Mouse (Mus musculus): ENCODE results near the gene Sorl1.
"Not testable (repeated sequence)": the region's sequence is repeated elsewhere in the genome, so short reads cannot be mapped to it uniquely, and the experiment has no call there.

Gene Sorl1

DNA sequence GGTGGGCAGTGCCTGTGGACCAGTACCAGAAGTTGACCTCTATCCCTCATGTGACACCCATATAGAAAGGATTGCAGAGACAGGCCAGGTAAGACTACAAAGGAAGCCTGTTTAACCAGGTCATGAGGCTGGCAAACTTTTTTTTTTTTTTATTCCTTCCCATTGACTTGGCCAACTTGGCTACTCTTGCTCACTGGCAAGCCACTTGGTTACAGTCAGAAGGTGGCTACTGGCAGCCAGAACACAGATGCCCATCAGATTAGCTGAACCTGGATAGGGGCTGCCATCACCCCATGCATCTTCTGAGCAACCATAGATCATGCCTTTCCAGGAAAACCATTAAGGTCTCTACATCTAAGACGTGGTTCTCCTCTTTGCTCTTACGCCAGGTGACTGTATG, 31.3 kb downstream of the Sorl1 start:
- no peak for DNase-seq (ENCODE audit: low spot score)

DNA sequence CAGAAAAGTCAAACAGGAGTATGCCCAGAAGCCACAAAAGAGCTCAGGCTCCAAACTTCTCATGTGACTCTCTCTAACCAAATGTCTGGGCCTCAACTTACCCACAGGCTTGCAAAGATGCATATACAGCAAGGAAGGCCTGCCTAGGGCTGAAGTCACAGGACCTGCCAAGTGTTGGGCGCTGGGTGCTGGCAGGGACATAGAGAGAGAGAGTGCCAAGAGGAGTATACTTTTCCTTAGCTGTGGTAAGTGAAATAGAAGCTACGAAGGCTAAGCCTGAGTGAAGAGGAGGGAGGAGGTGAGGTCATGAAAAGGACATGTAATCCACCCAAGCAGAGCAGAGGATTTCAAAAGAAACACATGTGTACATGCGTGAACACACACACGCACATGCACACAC, 32.5 kb downstream of the Sorl1 start:
- no peak for DNase-seq (ENCODE audit: low spot score)

GRCm38 (mm10) chr9:42087921-42088320, 36.2 kb downstream of the Sorl1 start:
- DNase-seq (ENCODE audit: low spot score), result no peak

GRCm38 (mm10) chr9:42085970-42086369, 38.1 kb downstream of the Sorl1 start:
- DNase-seq (ENCODE audit: low spot score), result no peak

DNA sequence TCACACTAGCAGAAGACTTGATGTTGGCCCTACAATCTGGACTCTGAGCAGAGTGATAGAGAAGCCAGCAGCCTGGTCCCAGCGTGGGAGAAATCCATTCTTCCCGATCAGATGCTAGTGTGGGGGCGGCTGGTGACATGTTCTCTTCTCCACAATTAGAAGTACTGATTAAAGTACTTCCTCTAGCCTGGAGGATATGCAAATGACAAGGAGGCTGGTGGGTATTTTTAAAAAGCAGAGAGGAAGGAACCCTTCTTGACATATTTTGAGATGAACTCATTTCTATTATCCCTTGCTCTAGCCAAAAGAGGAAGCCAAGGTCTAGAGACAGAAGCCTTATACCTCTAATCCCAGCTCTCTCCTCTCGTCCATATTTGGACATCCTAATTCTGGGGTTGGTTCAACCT, 40.4 kb downstream of the Sorl1 start:
- DNase-seq (ENCODE audit: low spot score), result no peak

DNA sequence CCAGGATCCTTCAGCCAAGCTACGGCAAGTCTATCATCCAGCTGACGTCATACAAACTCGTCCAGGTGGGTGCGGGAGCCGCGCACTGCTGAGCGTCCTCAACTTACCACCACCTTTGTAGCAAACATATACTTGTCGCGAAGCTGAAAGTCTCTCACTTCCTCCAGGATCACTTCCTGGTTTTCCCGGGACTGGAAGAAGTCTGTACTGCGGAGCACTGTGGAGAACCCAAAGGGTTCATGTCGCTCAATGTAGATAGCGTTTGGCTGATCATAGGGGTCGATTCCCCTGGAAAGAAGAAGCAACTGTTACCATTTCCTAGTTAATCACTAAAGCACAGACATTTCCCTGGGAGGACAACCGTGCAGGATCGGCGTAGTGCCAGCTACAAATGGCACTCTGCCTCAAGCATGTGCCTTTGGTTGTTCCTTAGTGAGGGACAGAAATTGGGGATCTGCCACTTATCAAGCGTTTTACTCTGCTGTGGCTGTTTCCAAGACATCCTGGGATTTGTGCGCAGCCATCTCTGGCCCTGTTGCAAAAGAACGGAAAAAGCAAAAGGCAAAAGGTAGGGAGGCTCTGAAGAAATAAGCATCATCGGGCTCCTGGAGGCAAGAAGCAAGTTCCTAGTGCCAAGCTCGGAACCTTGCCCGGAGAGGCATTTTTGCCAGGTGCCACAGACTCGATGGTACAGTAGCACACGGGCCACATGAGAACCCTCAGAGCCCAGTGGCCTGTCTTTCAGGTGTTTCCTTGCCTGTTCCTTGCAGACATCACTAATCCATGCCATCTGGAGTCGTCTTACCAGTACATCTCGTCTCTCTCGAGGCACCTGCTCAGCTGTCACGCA, 42.2 kb downstream of the Sorl1 start:
- no peak for DNase-seq (ENCODE audit: low spot score)

- no peak for DNase-seq (ENCODE audit: low spot score)
These were observed 43.4 kb downstream of the Sorl1 start for GRCm38 (mm10) chr9:42080671-42081070.

DNA sequence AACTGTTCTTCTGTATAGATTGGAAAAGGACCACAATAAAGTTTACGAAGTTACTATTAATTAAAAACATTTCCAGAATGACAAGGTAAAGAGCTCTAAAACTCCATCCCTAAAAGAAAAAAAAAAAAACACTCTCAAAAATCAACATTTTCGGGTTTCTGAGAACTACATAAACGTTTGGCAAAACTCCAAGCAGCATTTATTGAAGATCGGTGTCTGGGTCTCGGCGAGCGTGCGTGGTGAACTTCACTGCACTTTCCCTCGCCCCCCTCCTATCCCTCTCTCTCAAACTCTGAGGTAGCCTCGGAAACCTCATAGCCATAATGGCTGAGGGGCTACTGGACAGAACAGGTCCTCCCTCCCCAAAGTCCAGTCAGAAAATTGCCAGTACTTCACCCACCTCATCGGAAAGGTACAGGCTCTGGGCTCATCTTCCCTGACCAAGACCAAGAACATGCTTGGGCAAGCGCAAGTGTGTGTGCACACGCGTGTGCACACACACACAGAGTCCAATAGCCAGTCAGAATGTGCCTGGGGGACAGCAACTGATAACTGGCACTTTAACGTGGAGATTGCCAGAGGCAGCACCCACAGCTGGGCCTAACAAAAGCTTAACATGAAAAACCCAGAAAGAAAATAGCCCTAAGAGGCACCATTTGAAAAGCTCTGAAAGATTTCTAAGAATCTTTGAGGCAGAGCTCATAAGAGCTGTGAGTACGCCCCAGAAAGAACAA, 46.8 kb downstream of the Sorl1 start:
- no peak for DNase-seq (ENCODE audit: low spot score)

GRCm38 (mm10) chr9:42076256-42076849, 47.7 kb downstream of the Sorl1 start:
- DNase-seq (ENCODE audit: low spot score), result no peak

DNA sequence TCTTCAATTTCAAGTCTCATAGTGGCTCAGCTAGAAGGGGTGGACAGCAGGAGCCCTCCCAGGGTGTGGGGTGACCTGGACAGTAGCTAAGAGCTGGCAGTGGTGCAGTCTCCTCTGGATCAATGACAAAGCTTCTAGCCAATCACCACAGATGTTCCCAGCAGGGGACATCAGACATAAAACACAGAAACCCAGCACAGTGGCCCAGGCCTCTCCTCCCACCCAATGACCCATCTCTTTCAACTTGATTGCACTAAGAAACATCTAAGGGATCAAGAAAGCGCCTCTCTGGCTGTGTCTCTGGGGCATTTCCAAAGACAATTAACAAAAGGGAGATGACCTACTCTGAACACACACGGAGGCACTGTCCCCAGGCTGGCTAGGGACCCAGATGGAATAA, 48.9 kb downstream of the Sorl1 start:
- DNase-seq (ENCODE audit: low spot score), result no peak

DNA sequence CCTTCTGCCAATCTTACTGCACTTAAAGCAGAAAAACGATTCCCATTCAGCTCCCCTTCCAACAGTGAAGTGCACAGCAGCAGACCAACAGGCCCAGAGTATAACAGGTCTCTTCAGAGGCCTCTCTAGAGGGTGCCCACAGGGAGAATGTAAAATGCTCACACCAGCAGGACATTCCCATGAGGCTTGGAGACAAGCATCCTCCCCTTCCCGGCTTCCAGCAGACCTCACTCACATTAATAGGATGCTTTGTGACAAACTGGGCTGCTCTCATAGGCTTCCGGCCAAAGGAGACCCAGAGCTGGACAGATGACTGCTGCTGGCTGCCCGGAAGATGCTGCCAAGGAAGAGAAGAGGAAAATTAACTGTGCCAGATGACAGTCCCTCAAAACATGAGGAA, 52.1 kb downstream of the Sorl1 start:
- DNase-seq (ENCODE audit: low spot score), result no peak

GRCm38 (mm10) chr9:42070856-42071255, 53.2 kb downstream of the Sorl1 start:
- DNase-seq (ENCODE audit: low spot score), result no peak

DNA sequence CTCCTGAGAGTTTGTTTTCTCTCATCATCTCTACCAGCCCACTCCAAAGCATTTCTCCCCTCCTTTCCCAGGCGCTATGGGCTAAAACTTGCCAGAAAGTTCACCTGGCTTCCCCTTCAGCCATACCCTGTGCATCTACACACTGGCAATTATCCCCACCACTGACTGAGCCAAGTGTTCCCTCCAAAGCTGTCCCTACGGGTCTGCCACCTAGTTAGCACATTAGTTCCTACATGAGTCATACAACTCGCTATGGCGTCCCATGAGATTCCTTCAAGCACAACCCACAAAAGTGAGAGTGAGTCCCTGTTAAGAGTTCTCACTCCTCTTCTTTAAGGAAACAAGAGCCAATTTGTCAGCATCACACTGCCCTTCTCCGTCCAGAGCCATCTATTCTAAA, 54.6 kb downstream of the Sorl1 start:
- no peak for DNase-seq (ENCODE audit: low spot score)

GRCm38 (mm10) chr9:42067950-42068349, 56.1 kb downstream of the Sorl1 start:
- no peak for DNase-seq (ENCODE audit: low spot score)

DNA sequence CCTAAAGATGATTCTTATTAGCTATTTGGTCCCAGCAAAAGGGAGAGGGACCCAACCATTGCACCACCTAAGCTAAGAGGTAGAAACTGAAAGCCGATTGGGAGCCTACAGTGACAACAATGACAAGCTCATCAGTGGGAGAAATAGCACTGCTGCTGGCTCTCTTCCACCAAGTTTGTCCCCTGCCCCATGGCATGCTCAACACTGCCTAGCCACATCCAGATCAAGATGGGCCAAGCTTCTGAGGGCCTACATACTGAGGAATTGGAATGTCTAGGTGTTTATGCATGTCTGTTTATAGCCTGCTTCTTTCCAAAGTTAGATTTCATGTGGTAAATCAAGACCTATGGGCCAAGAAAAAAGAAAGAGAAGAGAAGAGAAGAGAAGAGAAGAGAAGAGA, 58.3 kb downstream of the Sorl1 start:
- no peak for DNase-seq (ENCODE audit: low spot score)

- DNase-seq (ENCODE audit: low spot score), result no peak
These were observed 60.7 kb downstream of the Sorl1 start for GRCm38 (mm10) chr9:42063391-42063790.

DNA sequence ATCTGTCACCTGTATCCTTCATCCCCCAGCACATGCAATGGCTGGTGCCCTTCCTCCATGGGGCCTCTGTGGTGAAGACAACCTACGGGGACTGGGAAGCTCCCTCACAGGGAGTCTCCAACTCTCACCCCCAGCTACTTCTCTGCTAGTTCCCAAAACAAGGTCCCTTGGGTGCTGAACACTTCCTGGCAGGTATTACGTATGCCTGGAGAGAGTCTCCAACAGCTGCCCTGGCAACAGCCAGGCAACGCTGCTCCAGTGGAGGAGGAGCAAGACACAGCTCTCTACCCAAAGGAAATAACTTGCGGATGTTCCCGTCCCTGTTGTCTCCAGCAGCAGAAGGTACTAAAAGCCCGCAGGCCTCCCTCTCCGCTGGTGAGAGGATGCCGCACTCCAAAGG, 61.8 kb downstream of the Sorl1 start:
- no peak for DNase-seq (ENCODE audit: low spot score)

- DNase-seq (ENCODE audit: low spot score), result not testable (repeated sequence)
These were observed 65.1 kb downstream of the Sorl1 start for GRCm38 (mm10) chr9:42059006-42059405.

- DNase-seq (ENCODE audit: low spot score), result no peak
These were observed 67.5 kb downstream of the Sorl1 start for GRCm38 (mm10) chr9:42056591-42056990.

GRCm38 (mm10) chr9:42055378-42055777, 68.7 kb downstream of the Sorl1 start:
- DNase-seq (ENCODE audit: low spot score), result no peak

DNA sequence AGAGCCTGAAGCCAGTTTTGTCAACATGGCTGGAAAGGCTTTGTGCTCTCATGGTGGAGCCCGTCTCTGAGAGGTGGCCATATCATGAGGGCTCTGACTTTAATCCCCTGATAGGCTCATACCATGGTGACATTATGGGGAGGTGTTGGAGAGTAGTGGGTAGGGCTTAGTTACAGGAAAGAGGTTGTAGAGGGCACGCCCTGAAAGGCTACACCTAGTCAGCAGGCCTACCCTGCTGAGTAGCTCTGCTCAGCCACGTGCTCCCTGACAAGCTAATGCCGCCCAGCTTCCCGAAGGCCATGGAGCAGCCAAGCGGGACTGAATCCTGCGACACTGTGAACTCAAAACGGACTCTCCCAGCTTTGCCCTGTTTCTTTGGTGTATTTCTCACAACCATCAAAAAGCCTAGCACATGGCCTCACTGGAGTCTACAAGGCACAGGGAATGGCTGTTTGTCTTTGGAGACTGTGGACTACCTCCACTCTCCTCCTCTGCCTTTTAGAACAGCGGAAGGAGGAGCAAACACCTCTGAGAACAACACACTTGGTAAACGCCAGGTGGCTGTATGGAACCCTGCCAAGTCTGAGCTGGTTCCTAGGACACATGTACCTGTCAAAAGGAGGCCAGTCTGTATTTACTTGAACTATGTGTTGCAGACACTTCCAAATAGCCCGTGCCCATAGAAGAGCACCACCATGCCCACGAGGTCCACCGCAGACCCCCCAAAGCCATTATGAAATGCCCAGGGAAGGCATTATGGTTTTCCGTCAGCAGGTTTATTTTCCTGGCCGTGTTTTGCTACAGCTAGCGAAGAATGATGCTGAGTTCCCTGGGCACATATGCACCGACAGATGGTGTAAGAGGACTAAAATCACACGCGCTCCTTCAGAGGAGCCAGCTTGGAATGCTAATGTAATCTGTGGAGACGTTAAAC, 69.5 kb downstream of the Sorl1 start:
- DNase-seq (ENCODE audit: low spot score), result no peak

DNA sequence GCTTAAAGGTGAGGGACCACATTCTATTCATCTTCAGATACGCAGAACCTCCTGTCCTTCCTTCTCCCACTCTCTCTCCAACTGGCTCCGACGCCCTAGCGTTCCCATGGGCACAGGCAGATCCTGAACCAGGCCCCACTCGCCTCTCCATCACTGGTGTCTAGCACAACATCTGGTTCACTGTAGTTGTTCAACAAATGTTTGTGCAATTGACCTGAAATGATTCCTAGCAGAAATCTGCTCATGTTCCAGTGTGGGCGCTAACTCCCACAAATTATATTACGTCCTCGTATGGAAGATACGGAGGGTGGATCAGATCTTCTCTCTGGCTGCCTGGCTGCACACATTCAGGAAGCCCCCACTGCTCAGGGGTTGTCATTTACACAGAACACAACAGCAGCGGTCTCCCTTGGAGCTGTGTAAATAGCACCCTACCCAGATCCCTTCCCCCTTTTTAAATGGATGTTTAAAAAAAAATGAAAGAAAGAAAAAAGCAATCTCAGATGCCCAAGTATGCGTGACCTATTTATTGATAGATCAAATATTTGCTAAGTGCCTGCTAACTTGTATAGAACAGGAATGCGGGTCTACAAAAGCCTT, 70.4 kb downstream of the Sorl1 start:
- no peak for DNase-seq (ENCODE audit: low spot score)
